Mouse (Mus musculus): ENCODE measurements at regions not wholly inside any gene's neighbourhood (a gene's known extent, or its start where the extent isn't known, plus 50 kb on each side); places are given as distances from the start of the nearest gene placed in this dataset.
A peak's percentile ranks its signal among the peaks of the same experiment; 100 is the strongest.

DNA sequence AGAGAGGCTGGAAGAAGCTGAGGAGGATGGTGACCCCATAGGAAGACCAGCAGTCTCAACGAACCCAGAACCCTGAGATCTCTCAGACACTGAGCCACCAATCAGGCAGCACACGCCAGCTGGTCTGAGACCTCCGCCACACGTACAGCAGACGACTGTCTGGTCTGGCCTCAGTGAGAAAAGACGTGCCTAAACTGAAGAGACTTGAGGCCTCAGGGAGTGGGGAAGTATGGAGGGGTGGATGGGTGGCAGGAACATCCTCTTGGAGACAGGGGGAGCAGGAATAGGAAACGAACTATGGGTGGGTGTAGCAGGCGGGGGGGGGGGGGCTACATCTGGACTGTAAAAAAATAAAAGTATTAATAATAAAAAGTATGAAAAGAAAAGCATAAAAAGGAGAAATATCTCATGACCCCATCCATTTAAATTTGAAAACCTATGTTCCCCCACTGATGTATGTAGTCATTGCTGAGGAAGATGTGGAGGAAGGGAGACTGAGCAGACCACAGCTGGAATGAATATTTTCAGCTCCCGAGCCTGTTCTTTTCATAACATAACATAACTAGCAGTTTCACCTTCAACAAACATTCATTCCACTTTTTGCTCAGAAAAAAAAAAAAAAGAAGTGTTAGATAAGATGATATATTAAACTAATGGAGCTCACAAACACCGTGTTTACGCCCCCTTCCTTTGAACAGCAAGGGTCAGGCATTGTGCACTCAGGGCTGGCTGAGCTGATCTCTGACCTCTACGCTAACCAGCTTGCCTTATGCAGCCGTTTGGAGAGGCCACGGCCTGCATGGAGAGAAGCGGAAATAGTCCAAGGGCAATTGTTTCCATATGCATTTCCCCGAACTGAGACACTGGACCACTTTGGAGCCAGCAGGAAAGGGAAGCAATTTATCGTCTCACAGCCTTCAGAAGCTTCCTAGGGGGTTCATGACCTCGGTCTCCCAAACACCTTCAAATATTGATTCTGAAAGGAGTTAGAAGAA, 310.7 kb downstream of the Prr30 start:
- Histone ChIP-seq H3K27ac (no peak overlapping the region), H3K4me3 (ENCODE audit: low read length) (no peak overlapping the region), H3K36me3 (ENCODE audit: insufficient read depth, low read length) (no peaks in the 10 kb centered on the region), H3K9ac (replicated peaks; ENCODE audit: low read length) (no peak overlapping the region), H3K4me1 (ENCODE audit: insufficient read depth, low read length) (no peaks in the 10 kb centered on the region), H3K27me3 (ENCODE audit: insufficient read depth, low read length) (no peaks in the 10 kb centered on the region), H3K4me2 (ENCODE audit: low read depth, low read length) (no peak overlapping the region), H3K9me3 (ENCODE audit: low read length) (no peaks in the 10 kb centered on the region)
- no peak for ATAC-seq
- 48% methylated on average over 18 of the region's 18 CpGs for WGBS
- TF ChIP-seq CTCF (IDR thresholded peaks at IDR 0.05; ENCODE audit: low read depth): no peak
- no peak for DNase-seq (ENCODE audit: low spot score)

DNA sequence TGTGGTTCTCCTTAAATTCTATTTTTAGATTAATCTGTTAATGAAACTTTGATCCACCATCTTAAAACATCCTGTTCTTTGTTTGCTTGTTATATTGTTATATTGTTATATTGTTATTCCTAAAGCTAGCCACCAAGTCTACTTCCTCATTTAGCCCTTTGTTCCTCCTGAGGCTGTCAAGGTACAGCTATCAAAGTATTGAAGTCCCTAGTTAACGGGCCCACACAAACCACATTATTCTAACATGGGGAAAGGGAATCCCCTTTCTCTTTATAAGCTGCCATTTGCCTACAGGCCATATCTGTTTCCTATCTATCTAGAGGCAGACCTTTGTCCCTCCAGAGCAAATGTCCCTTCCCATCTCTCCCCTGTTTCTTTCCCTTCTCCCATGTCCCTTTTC, 317.0 kb downstream of the Prr30 start:
- H3K9ac ChIP-seq (replicated peaks; ENCODE audit: low read length): no peak overlapping the region
- H3K4me1 ChIP-seq (ENCODE audit: insufficient read depth, low read length): no peaks in the 10 kb centered on the region
- H3K36me3 ChIP-seq (ENCODE audit: insufficient read depth, low read length): no peaks in the 10 kb centered on the region
- no peak for DNase-seq (ENCODE audit: low spot score)
- no peak for ATAC-seq
- no peak overlapping the region for H3K4me2 ChIP-seq (ENCODE audit: low read depth, low read length)
- H3K4me3 ChIP-seq (ENCODE audit: low read length): no peak overlapping the region
- H3K27ac ChIP-seq: no peak overlapping the region
- no peaks in the 10 kb centered on the region for H3K9me3 ChIP-seq (ENCODE audit: low read length)
- H3K27me3 ChIP-seq (ENCODE audit: insufficient read depth, low read length): no peaks in the 10 kb centered on the region
- 76% methylated on average over 1 of the region's 1 CpGs for WGBS
- no peak for TF ChIP-seq CTCF (IDR thresholded peaks at IDR 0.05; ENCODE audit: low read depth)

DNA sequence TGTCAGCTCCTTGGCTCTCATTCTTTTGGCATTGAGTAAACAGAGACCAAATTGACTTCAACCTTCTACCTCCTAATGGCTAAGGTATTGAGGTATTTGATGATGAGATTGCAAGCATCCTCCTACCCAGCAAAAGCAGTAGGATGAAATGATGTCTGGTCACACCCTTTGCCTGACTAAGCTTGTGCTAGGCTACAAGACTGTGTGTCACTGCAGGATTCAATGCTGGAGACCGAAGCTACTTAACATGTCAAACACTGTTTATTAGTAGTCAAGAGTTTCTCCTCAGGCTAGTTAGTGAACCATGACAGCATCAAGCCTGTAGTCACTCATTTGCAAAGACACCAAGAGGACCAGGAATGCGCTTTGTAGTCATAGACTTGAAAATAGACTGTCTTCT, 320.0 kb downstream of the Prr30 start:
- Histone ChIP-seq H3K27ac (no peak overlapping the region), H3K9ac (replicated peaks; ENCODE audit: low read length) (no peak overlapping the region), H3K4me3 (ENCODE audit: low read length) (no peak overlapping the region), H3K4me1 (ENCODE audit: insufficient read depth, low read length) (no peaks in the 10 kb centered on the region), H3K9me3 (ENCODE audit: low read length) (no peaks in the 10 kb centered on the region), H3K27me3 (ENCODE audit: insufficient read depth, low read length) (no peaks in the 10 kb centered on the region), H3K4me2 (ENCODE audit: low read depth, low read length) (no peak overlapping the region), H3K36me3 (ENCODE audit: insufficient read depth, low read length) (no peaks in the 10 kb centered on the region)
- no peak for ATAC-seq
- TF ChIP-seq CTCF (IDR thresholded peaks at IDR 0.05; ENCODE audit: low read depth): no peak
- WGBS: 68% methylated on average over 2 of the region's 2 CpGs
- no peak for DNase-seq (ENCODE audit: low spot score)

DNA sequence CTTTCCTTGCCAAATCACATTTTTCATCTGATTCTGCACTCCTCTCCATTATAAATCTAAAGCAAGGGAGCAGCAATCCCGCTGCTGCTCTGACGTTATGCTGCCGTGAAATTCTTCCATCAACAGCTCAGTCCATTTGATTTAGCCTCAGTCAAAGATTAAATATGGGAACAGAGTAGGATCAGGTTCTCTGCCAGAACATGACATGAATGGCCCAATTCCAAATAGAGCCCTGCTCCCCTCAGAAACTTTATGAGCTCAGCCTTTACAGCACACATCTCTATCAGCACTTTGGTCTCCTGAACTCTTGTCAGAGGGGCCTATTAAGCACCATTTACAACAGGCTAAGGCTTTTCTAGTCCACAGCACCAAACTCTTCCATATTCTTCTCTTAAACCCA, 332.3 kb downstream of the Prr30 start:
- WGBS: 70% methylated on average over 3 of the region's 3 CpGs
- Histone ChIP-seq H3K27me3 (ENCODE audit: insufficient read depth, low read length) (no peaks in the 10 kb centered on the region), H3K4me2 (ENCODE audit: low read depth, low read length) (no peak overlapping the region), H3K9ac (replicated peaks; ENCODE audit: low read length) (no peak overlapping the region), H3K9me3 (ENCODE audit: low read length) (no peaks in the 10 kb centered on the region), H3K36me3 (ENCODE audit: insufficient read depth, low read length) (no peaks in the 10 kb centered on the region), H3K4me3 (ENCODE audit: low read length) (no peak overlapping the region), H3K4me1 (ENCODE audit: insufficient read depth, low read length) (no peaks in the 10 kb centered on the region), H3K27ac (no peak overlapping the region)
- ATAC-seq (no peak), DNase-seq (ENCODE audit: low spot score) (no peak)
- TF ChIP-seq CTCF (IDR thresholded peaks at IDR 0.05; ENCODE audit: low read depth): no peak

DNA sequence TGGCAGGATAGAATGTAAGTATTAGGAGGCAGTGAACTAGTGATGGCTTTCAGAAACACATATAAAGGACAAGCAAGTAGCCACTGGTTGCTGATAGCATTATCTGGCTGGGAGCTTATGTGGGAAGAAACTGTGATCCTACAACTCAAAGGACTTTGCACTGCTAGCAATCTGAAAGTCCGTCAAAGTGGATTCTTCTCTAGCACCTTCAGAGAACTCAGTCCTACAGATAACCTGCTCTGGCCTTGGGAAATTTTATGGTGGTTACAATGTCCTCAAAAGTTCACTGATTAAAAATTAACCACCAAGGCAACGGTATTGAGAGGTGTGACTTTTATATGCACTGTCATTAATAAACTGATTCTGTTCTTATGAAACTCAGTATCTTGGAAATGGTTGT, 335.3 kb downstream of the Prr30 start:
- no peak overlapping the region for H3K9ac ChIP-seq (replicated peaks; ENCODE audit: low read length)
- no peaks in the 10 kb centered on the region for H3K9me3 ChIP-seq (ENCODE audit: low read length)
- H3K36me3 ChIP-seq (ENCODE audit: insufficient read depth, low read length): no peaks in the 10 kb centered on the region
- ATAC-seq (no peak), DNase-seq (ENCODE audit: low spot score) (no peak)
- H3K4me3 ChIP-seq (ENCODE audit: low read length): no peak overlapping the region
- no peaks in the 10 kb centered on the region for H3K4me1 ChIP-seq (ENCODE audit: insufficient read depth, low read length)
- H3K4me2 ChIP-seq (ENCODE audit: low read depth, low read length): no peak overlapping the region
- no peak for TF ChIP-seq CTCF (IDR thresholded peaks at IDR 0.05; ENCODE audit: low read depth)
- H3K27ac ChIP-seq: no peak overlapping the region
- H3K27me3 ChIP-seq (ENCODE audit: insufficient read depth, low read length): no peaks in the 10 kb centered on the region
- 88% methylated on average over 2 of the region's 2 CpGs for WGBS

DNA sequence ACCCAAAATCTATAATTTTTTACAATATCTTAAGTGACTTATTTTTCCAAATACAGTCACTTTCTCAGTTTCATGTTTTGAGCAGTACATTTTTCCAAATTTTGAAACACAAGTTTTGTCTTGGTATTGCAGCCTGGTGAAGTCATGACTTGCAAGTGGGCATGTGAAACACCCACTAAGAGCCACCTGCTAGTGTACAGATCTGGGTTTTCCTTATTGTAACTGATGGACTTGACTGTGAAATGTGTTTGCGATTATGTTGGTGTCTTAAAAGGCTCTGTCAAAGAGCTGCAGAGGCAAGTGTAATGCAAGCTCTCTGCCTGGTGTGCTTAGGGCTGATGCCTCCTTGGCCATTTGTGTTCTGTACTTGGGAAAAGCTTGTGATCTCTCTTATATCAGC, 336.0 kb downstream of the Prr30 start:
- no peaks in the 10 kb centered on the region for H3K27me3 ChIP-seq (ENCODE audit: insufficient read depth, low read length)
- H3K9me3 ChIP-seq (ENCODE audit: low read length): no peaks in the 10 kb centered on the region
- H3K9ac ChIP-seq (replicated peaks; ENCODE audit: low read length): no peak overlapping the region
- ATAC-seq: no peak
- DNase-seq (ENCODE audit: low spot score): no peak
- no peak overlapping the region for H3K4me3 ChIP-seq (ENCODE audit: low read length)
- no peaks in the 10 kb centered on the region for H3K4me1 ChIP-seq (ENCODE audit: insufficient read depth, low read length)
- H3K27ac ChIP-seq: no peak overlapping the region
- no peak overlapping the region for H3K4me2 ChIP-seq (ENCODE audit: low read depth, low read length)
- no peak for TF ChIP-seq CTCF (IDR thresholded peaks at IDR 0.05; ENCODE audit: low read depth)
- WGBS: 97% methylated on average over 1 of the region's 1 CpGs
- no peaks in the 10 kb centered on the region for H3K36me3 ChIP-seq (ENCODE audit: insufficient read depth, low read length)

DNA sequence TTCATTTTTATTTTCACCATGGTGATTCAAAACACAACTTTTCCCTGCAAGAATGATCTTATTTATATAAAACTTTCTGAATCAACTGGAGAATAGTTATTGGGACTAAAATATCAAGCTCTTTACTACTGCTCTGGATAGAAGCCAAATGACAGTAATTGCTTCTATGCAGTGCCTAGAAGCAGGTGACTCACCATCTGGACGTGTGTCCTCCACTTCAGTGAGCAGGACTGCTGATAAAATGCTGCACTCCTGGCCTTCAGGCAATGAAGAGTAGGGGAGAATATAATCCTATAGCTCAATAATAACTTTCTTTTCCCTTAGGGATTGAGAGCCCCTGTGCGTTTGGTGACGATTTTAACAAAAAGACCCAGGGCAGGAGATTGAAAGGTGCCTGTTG, 357.3 kb downstream of the Prr30 start:
- DNase-seq (ENCODE audit: low spot score): peak; percentile 64

More for the DNA sequence above, 357.3 kb downstream of the Prr30 start:
- H3K27me3 ChIP-seq (ENCODE audit: insufficient read depth, low read length): no peaks in the 10 kb centered on the region
- no peaks in the 10 kb centered on the region for H3K4me1 ChIP-seq (ENCODE audit: insufficient read depth, low read length)
- no peaks in the 10 kb centered on the region for H3K36me3 ChIP-seq (ENCODE audit: insufficient read depth, low read length)
- H3K27ac ChIP-seq: no peak overlapping the region
- no peak overlapping the region for H3K9ac ChIP-seq (replicated peaks; ENCODE audit: low read length)
- no peak overlapping the region for H3K4me2 ChIP-seq (ENCODE audit: low read depth, low read length)
- no peak for ATAC-seq
- 62% methylated on average over 3 of the region's 3 CpGs for WGBS
- no peaks in the 10 kb centered on the region for H3K9me3 ChIP-seq (ENCODE audit: low read length)
- TF ChIP-seq CTCF (IDR thresholded peaks at IDR 0.05; ENCODE audit: low read depth): no peak
- no peak overlapping the region for H3K4me3 ChIP-seq (ENCODE audit: low read length)
